8 mouse cellular contexts compared by ENCODE assay signal in genomic region chr11:20112741-20113480, GRCm38 (mm10). TPM values are rescaled to one million over a fixed set of nuclear protein-coding genes. Genes with fewer than 3 reads are reported as not detected.
DNase-seq lines count a peak whose midpoint lies in the region; ATAC-seq lines count a peak whose summit lies in the region.

Gene Actr2, minus strand, starts transcription at chr11:20112913.

- peak; percentile 92 for ATAC-seq in inflammation-experienced regulatory T-cells, adult 6 months
- peak; percentile 98 for ATAC-seq in megakaryocyte-erythroid progenitor cell, adult 5-6 weeks (replicated peaks; ENCODE audit: low FRiP score, low TSS enrichment, poor library complexity, severe bottlenecking)

- peak; percentile 98 to 99 for DNase-seq in adrenal gland, adult (ENCODE audit: inconsistent age in 2 of 2, low spot score in 1 of 2)
- peak; percentile 97 for DNase-seq in embryo, embryonic 10.5 days (ENCODE audit: low spot score)
- DNase-seq in gastrocnemius, postnatal 14 days = peak; percentile 97
- peak; percentile 92 to 98 for DNase-seq in left cerebral cortex, postnatal 10 days (ENCODE audit: extremely low spot score in 1 of 2, low spot score in 2 of 2)
- DNase-seq in right cerebral cortex, postnatal 25 days = peak; percentile 96
- peak; percentile 97 to 98 for DNase-seq in urinary bladder, postnatal 4 days (ENCODE audit: low spot score in 2 of 2)

- intact Hi-C loops in gastrocnemius, postnatal 14 days (cut with DNase I; ENCODE audit: low total_unique reads) = no loop called here
- intact Hi-C loops in left cerebral cortex, postnatal 10 days (cut with DNase I) = no loop called here

RNA-seq across cellular contexts. Expression of gene Actr2, which starts in this region (rescaled TPM):
- 10 to 100 TPM; 39.7 to 42.7 TPM for total RNA-seq in gastrocnemius, postnatal 14 days (2021)
- polyA plus RNA-seq in inflammation-experienced regulatory T-cells, adult 6 months (2017; shearing (Covaris generic)) = 100 to 1,000 TPM; 447 to 709 (median 528) TPM
- 100 to 1,000 TPM; 316 to 321 TPM for total RNA-seq in left cerebral cortex, postnatal 10 days (2021)
- total RNA-seq in megakaryocyte-erythroid progenitor cell, adult 5-6 weeks (2014; fragmentation: Nextera tagmentation) = 87.7 and 120 TPM in 2 replicates
- 176 and 182 TPM in 2 replicates for total RNA-seq in megakaryocyte-erythroid progenitor cell, adult 5-6 weeks (2017)

Comparison
In these comparisons a context has a peak if more than half of its experiments do, and no peak if none do; other contexts are left out.
1. Peak in every context shown above with its lines: DNase-seq and ATAC-seq.